Mouse (Mus musculus): ENCODE measurements at regions not wholly inside any gene's neighbourhood (a gene's known extent, or its start where the extent isn't known, plus 50 kb on each side); places are given as distances from the start of the nearest gene placed in this dataset.
A peak's percentile ranks its signal among the peaks of the same experiment; 100 is the strongest.

GRCm38 (mm10) chr12:49084505-49084904 lies 298.0 kb upstream of the Foxg1 start:
- Histone ChIP-seq H3K27ac (replicated peaks; ENCODE audit: insufficient read depth, low read depth, low read length) (no peak overlapping the region), H3K79me2 (ENCODE audit: control insufficient read depth, insufficient read depth, low read length) (no peaks in the 10 kb centered on the region)
- TF ChIP-seq POLR2A (IDR thresholded peaks at IDR 0.05; ENCODE audit: extremely low read depth, insufficient read depth, low read length) (no peak), CTCF (IDR thresholded peaks at IDR 0.05; ENCODE audit: low read depth, low read length) (no peak)

GRCm38 (mm10) chr12:49086076-49086475 lies 296.4 kb upstream of the Foxg1 start:
- no peak for DNase-seq (ENCODE audit: extremely low read depth, low read depth, low spot score)
- Histone ChIP-seq H3K4me3 (ENCODE audit: insufficient read depth, low read depth, low read length) (no peak overlapping the region), H3K9ac (ENCODE audit: low read depth, low read length) (no peak overlapping the region), H3K27ac (replicated peaks; ENCODE audit: insufficient read depth, low read depth, low read length) (no peak overlapping the region), H3K4me1 (ENCODE audit: control insufficient read depth, insufficient read depth, low read length) (no peaks in the 10 kb centered on the region), H3K27me3 (ENCODE audit: control insufficient read depth, insufficient read depth, low read length) (no peaks in the 10 kb centered on the region), H3K79me2 (ENCODE audit: control insufficient read depth, insufficient read depth, low read length) (no peaks in the 10 kb centered on the region), H3K36me3 (ENCODE audit: control insufficient read depth, insufficient read depth, low read length) (no peaks in the 10 kb centered on the region)
- no peak for TF ChIP-seq POLR2A (IDR thresholded peaks at IDR 0.05; ENCODE audit: extremely low read depth, insufficient read depth, low read length)
- no peak for TF ChIP-seq CTCF (IDR thresholded peaks at IDR 0.05; ENCODE audit: low read depth, low read length)
- WGBS, result 77% methylated on average over 2 of the region's 2 CpGs

More at GRCm38 (mm10) chr12:49084505-49084904, 298.0 kb upstream of the Foxg1 start:
- no peaks in the 10 kb centered on the region for H3K36me3 ChIP-seq (ENCODE audit: control insufficient read depth, insufficient read depth, low read length)
- no peak for DNase-seq (ENCODE audit: extremely low read depth, low read depth, low spot score)
- H3K27me3 ChIP-seq (ENCODE audit: control insufficient read depth, insufficient read depth, low read length), result no peaks in the 10 kb centered on the region
- H3K4me3 ChIP-seq (ENCODE audit: insufficient read depth, low read depth, low read length), result no peak overlapping the region
- H3K9ac ChIP-seq (ENCODE audit: low read depth, low read length), result no peak overlapping the region
- no peaks in the 10 kb centered on the region for H3K4me1 ChIP-seq (ENCODE audit: control insufficient read depth, insufficient read depth, low read length)

- no peak for DNase-seq (ENCODE audit: extremely low read depth, low read depth, low spot score)
- H3K27ac ChIP-seq (replicated peaks; ENCODE audit: insufficient read depth, low read depth, low read length), result no peak overlapping the region
- no peaks in the 10 kb centered on the region for H3K79me2 ChIP-seq (ENCODE audit: control insufficient read depth, insufficient read depth, low read length)
- H3K36me3 ChIP-seq (ENCODE audit: control insufficient read depth, insufficient read depth, low read length), result no peaks in the 10 kb centered on the region
- H3K4me1 ChIP-seq (ENCODE audit: control insufficient read depth, insufficient read depth, low read length), result no peaks in the 10 kb centered on the region
- WGBS, result 59% methylated on average over 1 of the region's 1 CpGs
- no peaks in the 10 kb centered on the region for H3K27me3 ChIP-seq (ENCODE audit: control insufficient read depth, insufficient read depth, low read length)
- no peak overlapping the region for H3K9ac ChIP-seq (ENCODE audit: low read depth, low read length)
- no peak for TF ChIP-seq POLR2A (IDR thresholded peaks at IDR 0.05; ENCODE audit: extremely low read depth, insufficient read depth, low read length)
- no peak for TF ChIP-seq CTCF (IDR thresholded peaks at IDR 0.05; ENCODE audit: low read depth, low read length)
- H3K4me3 ChIP-seq (ENCODE audit: insufficient read depth, low read depth, low read length), result no peak overlapping the region
Observed at GRCm38 (mm10) chr12:49090177-49090576, 292.3 kb upstream of the Foxg1 start.

- WGBS, result 55% methylated on average over 4 of the region's 4 CpGs
- Histone ChIP-seq H3K79me2 (ENCODE audit: control insufficient read depth, insufficient read depth, low read length) (no peaks in the 10 kb centered on the region), H3K4me3 (ENCODE audit: insufficient read depth, low read depth, low read length) (no peak overlapping the region), H3K27me3 (ENCODE audit: control insufficient read depth, insufficient read depth, low read length) (no peaks in the 10 kb centered on the region), H3K9ac (ENCODE audit: low read depth, low read length) (no peak overlapping the region), H3K4me1 (ENCODE audit: control insufficient read depth, insufficient read depth, low read length) (no peaks in the 10 kb centered on the region), H3K36me3 (ENCODE audit: control insufficient read depth, insufficient read depth, low read length) (no peaks in the 10 kb centered on the region), H3K27ac (replicated peaks; ENCODE audit: insufficient read depth, low read depth, low read length) (no peak overlapping the region)
- DNase-seq (ENCODE audit: extremely low read depth, low read depth, low spot score), result no peak
- no peak for TF ChIP-seq POLR2A (IDR thresholded peaks at IDR 0.05; ENCODE audit: extremely low read depth, insufficient read depth, low read length)
- TF ChIP-seq CTCF (IDR thresholded peaks at IDR 0.05; ENCODE audit: low read depth, low read length), result no peak
Observed at GRCm38 (mm10) chr12:49105931-49106330, 276.5 kb upstream of the Foxg1 start.

- Histone ChIP-seq H3K79me2 (ENCODE audit: control insufficient read depth, insufficient read depth, low read length) (no peaks in the 10 kb centered on the region), H3K4me3 (ENCODE audit: insufficient read depth, low read depth, low read length) (no peak overlapping the region), H3K27ac (replicated peaks; ENCODE audit: insufficient read depth, low read depth, low read length) (no peak overlapping the region), H3K4me1 (ENCODE audit: control insufficient read depth, insufficient read depth, low read length) (no peaks in the 10 kb centered on the region), H3K9ac (ENCODE audit: low read depth, low read length) (no peak overlapping the region), H3K36me3 (ENCODE audit: control insufficient read depth, insufficient read depth, low read length) (no peaks in the 10 kb centered on the region), H3K27me3 (ENCODE audit: control insufficient read depth, insufficient read depth, low read length) (no peaks in the 10 kb centered on the region)
- no peak for TF ChIP-seq POLR2A (IDR thresholded peaks at IDR 0.05; ENCODE audit: extremely low read depth, insufficient read depth, low read length)
- no peak for TF ChIP-seq CTCF (IDR thresholded peaks at IDR 0.05; ENCODE audit: low read depth, low read length)
- peak; percentile 1 for DNase-seq (ENCODE audit: extremely low read depth, low read depth, low spot score)
- 51% methylated on average over 7 of the region's 7 CpGs for WGBS
Observed at GRCm38 (mm10) chr12:49106399-49107382, 275.8 kb upstream of the Foxg1 start.
